9 mouse cellular contexts compared by ENCODE assay signal in genomic region chr12:79751781-79752180, GRCm38 (mm10).
DNase-seq lines count a peak whose midpoint lies in the region; ATAC-seq and TF ChIP-seq lines count a peak whose summit lies in the region.
"Had no signal": no experiment of that assay in that cellular context is flagged by ENCODE, and none has a peak within 500 bp of the region (broad histone marks: within the 10 kb centered on the region; RNA-seq: fewer than 3 reads in every experiment).

No protein-coding gene starts in this region.

- no peak for TF ChIP-seq CTCF in intestine, postnatal 0 days (IDR thresholded peaks at IDR 0.05; ENCODE audit: low read depth)

- no peak for DNase-seq in intestine, embryonic 14.5 days (ENCODE audit: low spot score)
- DNase-seq in adrenal gland, postnatal 36 days: peak; percentile 31 to 56
- DNase-seq in kidney, postnatal 36 days: peak; percentile 51 to 59
- no peak for DNase-seq in liver

- no peaks in the 10 kb centered on the region for H3K36me3 ChIP-seq in intestine, embryonic 14.5 days (ENCODE audit: control insufficient read depth, insufficient read depth, low read length)
- H3K36me3 ChIP-seq in intestine, postnatal 0 days (ENCODE audit: control insufficient read depth, insufficient read depth): no peaks in the 10 kb centered on the region
- no peaks in the 10 kb centered on the region for H3K36me3 ChIP-seq in heart, embryonic 16.5 days (ENCODE audit: control insufficient read depth, insufficient read depth)
- H3K36me3 ChIP-seq in neural tube, embryonic 14.5 days (ENCODE audit: control insufficient read depth, insufficient read depth, low read length): no peaks in the 10 kb centered on the region

- peak overlapping the region; percentile 78 for H3K27ac ChIP-seq in intestine, embryonic 14.5 days (ENCODE audit: low read depth)
- H3K27ac ChIP-seq in intestine, postnatal 0 days (ENCODE audit: low read depth, low read length): no peak overlapping the region
- H3K27ac ChIP-seq in heart, embryonic 16.5 days (ENCODE audit: low read length): peak overlapping the region; percentile 10
- H3K27ac ChIP-seq in neural tube, embryonic 14.5 days (ENCODE audit: low read depth, low read length): peak overlapping the region; percentile 22; the same call in 1 of the 2 replicates

- no peak overlapping the region for H3K4me3 ChIP-seq in intestine, embryonic 14.5 days (ENCODE audit: low read depth, low read length)
- no peak overlapping the region for H3K4me3 ChIP-seq in intestine, postnatal 0 days (ENCODE audit: low read depth, low read length)
- H3K4me3 ChIP-seq in heart, embryonic 16.5 days (ENCODE audit: low read length): no peak overlapping the region
- no peak overlapping the region for H3K4me3 ChIP-seq in neural tube, embryonic 14.5 days (ENCODE audit: low read depth, low read length)

- no peak overlapping the region for H3K4me2 ChIP-seq in intestine, embryonic 14.5 days (ENCODE audit: low read length)
- H3K4me2 ChIP-seq in intestine, postnatal 0 days (replicated peaks; ENCODE audit: low read depth): no peak overlapping the region
- H3K4me2 ChIP-seq in heart, embryonic 16.5 days (ENCODE audit: low read depth, low read length): no peak overlapping the region
- H3K4me2 ChIP-seq in neural tube, embryonic 14.5 days (ENCODE audit: low read depth, low read length): no peak overlapping the region

- no peak for ATAC-seq in intestine, embryonic 14.5 days (replicated peaks; ENCODE audit: low FRiP score, low TSS enrichment, low read depth)
- ATAC-seq in intestine, postnatal 0 days: no peak
- ATAC-seq in heart, embryonic 16.5 days (replicated peaks; ENCODE audit: extremely low read depth, insufficient read depth, low FRiP score): 0 out of 2 replicates have a peak, but pooled peaks have one; percentile 35
- peak; percentile 53; the same call in 1 of the 2 replicates for ATAC-seq in neural tube, embryonic 14.5 days (ENCODE audit: low read depth)
- no peak for ATAC-seq in erythroid progenitor cell, adult 5-6 weeks (replicated peaks; ENCODE audit: low FRiP score, poor library complexity, severe bottlenecking)
- ATAC-seq: Patski had no signal

- 46% methylated on average over 8 of the region's 8 CpGs for WGBS in intestine, embryonic 14.5 days
- 42% methylated on average over 8 of the region's 8 CpGs for WGBS in intestine, postnatal 0 days
- 59% methylated on average over 8 of the region's 8 CpGs for WGBS in heart, embryonic 16.5 days
- 8% methylated on average over 8 of the region's 8 CpGs for WGBS in neural tube, embryonic 14.5 days

- H3K9me3 ChIP-seq in intestine, embryonic 14.5 days (ENCODE audit: control insufficient read depth, low read length): no peaks in the 10 kb centered on the region
- H3K9me3 ChIP-seq in intestine, postnatal 0 days (ENCODE audit: control insufficient read depth): no peaks in the 10 kb centered on the region
- no peaks in the 10 kb centered on the region for H3K9me3 ChIP-seq in heart, embryonic 16.5 days (replicated peaks; ENCODE audit: control insufficient read depth, low read length)
- H3K9me3 ChIP-seq in neural tube, embryonic 14.5 days (ENCODE audit: control insufficient read depth, low read length): no peaks in the 10 kb centered on the region

- H3K9ac ChIP-seq in intestine, embryonic 14.5 days (ENCODE audit: low read length): no peak overlapping the region
- H3K9ac ChIP-seq in intestine, postnatal 0 days (ENCODE audit: low read depth, low read length): no peak overlapping the region
- no peak overlapping the region for H3K9ac ChIP-seq in heart, embryonic 16.5 days (ENCODE audit: low read length)
- H3K9ac ChIP-seq in neural tube, embryonic 14.5 days (replicated peaks; ENCODE audit: low read depth, low read length): 0 out of 2 replicates have a peak overlapping the region, but pooled peaks have one; percentile 7

- peaks cover 51% of the 10 kb centered on the region for H3K4me1 ChIP-seq in intestine, embryonic 14.5 days (replicated peaks; ENCODE audit: control insufficient read depth, insufficient read depth, low read length)
- H3K4me1 ChIP-seq in intestine, postnatal 0 days (replicated peaks; ENCODE audit: control insufficient read depth, insufficient read depth, low read length): peaks cover 6% of the 10 kb centered on the region; the same call in 1 of the 2 replicates
- peaks cover 54% of the 10 kb centered on the region for H3K4me1 ChIP-seq in heart, embryonic 16.5 days (ENCODE audit: control insufficient read depth, insufficient read depth, low read length)
- peaks cover 35% of the 10 kb centered on the region for H3K4me1 ChIP-seq in neural tube, embryonic 14.5 days (ENCODE audit: control insufficient read depth, insufficient read depth, low read length)

- H3K27me3 ChIP-seq in intestine, embryonic 14.5 days (replicated peaks; ENCODE audit: control insufficient read depth, insufficient read depth, low read length): no peaks in the 10 kb centered on the region
- H3K27me3 ChIP-seq in intestine, postnatal 0 days (replicated peaks; ENCODE audit: control insufficient read depth, insufficient read depth, low read length): no peaks in the 10 kb centered on the region
- no peaks in the 10 kb centered on the region for H3K27me3 ChIP-seq in heart, embryonic 16.5 days (ENCODE audit: control insufficient read depth, insufficient read depth, low read length)
- no peaks in the 10 kb centered on the region for H3K27me3 ChIP-seq in neural tube, embryonic 14.5 days (ENCODE audit: control insufficient read depth, insufficient read depth, low read length)
- H3K27me3 ChIP-seq: Patski had no signal

Comparison
In these comparisons a context has a peak if more than half of its experiments do, and no peak if none do; other contexts are left out.
1. ATAC-seq: peak in heart, embryonic 16.5 days (single experiment) and neural tube, embryonic 14.5 days (single experiment); none in intestine, embryonic 14.5 days (single experiment), intestine, postnatal 0 days (single experiment) and erythroid progenitor cell, adult 5-6 weeks (single experiment).
2. DNase-seq: peak in adrenal gland, postnatal 36 days (2 of 2) and kidney, postnatal 36 days (2 of 2); none in intestine, embryonic 14.5 days (single experiment) and liver (single experiment).